8 mouse cellular contexts compared by ENCODE assay signal in genomic region chr3:95281216-95282126, GRCm38 (mm10). TPM values are rescaled to one million over a fixed set of nuclear protein-coding genes. Genes with fewer than 3 reads are reported as not detected.
DNase-seq lines count a peak whose midpoint lies in the region; ATAC-seq lines count a peak whose summit lies in the region.

TSS of gene Mindy1 (plus strand) at chr3:95281345.
TSS of gene Prune1 (minus strand) at chr3:95282076.

- peak; percentile 98 for DNase-seq in T-cell, adult 2 months (ENCODE audit: low spot score)
- DNase-seq in cerebellum, postnatal 36 days: peak; percentile 98 to 100
- DNase-seq in gastrocnemius, adult 18-20 months (ENCODE audit: low spot score): peak; percentile 99
- peak; percentile 98 to 99 for DNase-seq in left cerebral cortex, adult 18-20 months (ENCODE audit: low spot score in 2 of 2)
- DNase-seq in right cerebral cortex, adult 18-20 months: peak; percentile 99
- peak; percentile 95 for DNase-seq in urinary bladder, postnatal 10 days (ENCODE audit: low spot score)

- 0 out of 2 replicates have a peak, but pooled peaks cover 2% of the 10 kb centered on the region for H3K36me3 ChIP-seq in hindbrain, embryonic 16.5 days (ENCODE audit: control insufficient read depth, insufficient read depth, low read length)
- H3K36me3 ChIP-seq in macrophage (ENCODE audit: inconsistent target): no peaks in the 10 kb centered on the region

- WGBS in hindbrain, embryonic 16.5 days: under 1% methylated on average over 53 of the region's 53 CpGs
- under 1% methylated on average over 46 of the region's 53 CpGs for WGBS in macrophage (ENCODE audit: missing documents)

- peak within 1 kb of the TSS; percentile 91 for H3K9ac ChIP-seq in hindbrain, embryonic 16.5 days (ENCODE audit: low read depth, low read length)

- H3K4me3 ChIP-seq in hindbrain, embryonic 16.5 days (ENCODE audit: low read length): peak within 1 kb of the TSS; percentile 54
- peak within 1 kb of the TSS; percentile 91 for H3K4me3 ChIP-seq in macrophage (ENCODE audit: inconsistent target)

- peak within 1 kb of the TSS; percentile 95 for H3K27ac ChIP-seq in hindbrain, embryonic 16.5 days (ENCODE audit: low read depth, low read length)
- H3K27ac ChIP-seq in macrophage: peak within 1 kb of the TSS; percentile 96

- H3K4me2 ChIP-seq in hindbrain, embryonic 16.5 days (ENCODE audit: low read length): peak within 1 kb of the TSS; percentile 91

- H3K4me1 ChIP-seq in hindbrain, embryonic 16.5 days (ENCODE audit: control insufficient read depth, insufficient read depth, low read depth, low read length): peaks cover 18% of the 10 kb centered on the region

- peaks cover 86% of the 10 kb centered on the region for H3K79me2 ChIP-seq in macrophage (ENCODE audit: inconsistent target)

- H3K27me3 ChIP-seq in hindbrain, embryonic 16.5 days (replicated peaks; ENCODE audit: control insufficient read depth, insufficient read depth, low read length): no peaks in the 10 kb centered on the region

- H3K9me3 ChIP-seq in hindbrain, embryonic 16.5 days (ENCODE audit: control insufficient read depth, low read length): no peaks in the 10 kb centered on the region

- ATAC-seq in hindbrain, embryonic 16.5 days: peak; percentile 92

RNA-seq across cellular contexts. Expression of gene Mindy1, which starts in this region (rescaled TPM):
- total RNA-seq in gastrocnemius, adult 18-20 months (2021): 10 to 100 TPM; 29.7 to 30.6 TPM
- polyA plus RNA-seq in hindbrain, embryonic 16.5 days (2015; fragmentation: Nextera tagmentation; extraction: Ambion mirVana): 35.8 and 36.3 TPM in 2 replicates
- total RNA-seq in left cerebral cortex, adult 18-20 months (2021): 10 to 100 TPM; 17.0 to 19.7 TPM
- 100 to 1,000 TPM in 11 of 26 experiments, 10 to 100 TPM in 15; 23.9 to 384 (median 82.5) TPM for total RNA-seq in macrophage (2018; cell fraction: chromatin; rRNA removed)
- 100 to 1,000 TPM in 10 of 26 experiments, 10 to 100 TPM in 16; 32.1 to 137 (median 68.6) TPM for total RNA-seq in macrophage (2018; cell fraction: cytosol; rRNA removed)
- total RNA-seq in macrophage (2018; cell fraction: nucleus; rRNA removed): 100 to 1,000 TPM in 5 of 26 experiments, 10 to 100 TPM in 21; 27.8 to 201 (median 64.5) TPM
- polyA plus RNA-seq in macrophage (2018): 99.7 to 130 TPM (median 126 TPM) in 3 replicates

RNA-seq across cellular contexts. Expression of gene Prune1, which starts in this region (rescaled TPM):
- 10 to 100 TPM; 51.3 to 56.0 TPM for total RNA-seq in gastrocnemius, adult 18-20 months (2021)
- 77.6 and 79.9 TPM in 2 replicates for polyA plus RNA-seq in hindbrain, embryonic 16.5 days (2015; fragmentation: Nextera tagmentation; extraction: Ambion mirVana)
- 10 to 100 TPM; 24.3 to 24.4 TPM for total RNA-seq in left cerebral cortex, adult 18-20 months (2021)
- total RNA-seq in macrophage (2018; cell fraction: chromatin; rRNA removed): 10 to 100 TPM in 13 of 26 experiments, 1 to 10 TPM in 13; 2.4 to 36.5 (median 11.0) TPM
- 10 to 100 TPM in 21 of 26 experiments, 1 to 10 TPM in 5; 8.0 to 27.4 (median 13.0) TPM for total RNA-seq in macrophage (2018; cell fraction: cytosol; rRNA removed)
- total RNA-seq in macrophage (2018; cell fraction: nucleus; rRNA removed): 10 to 100 TPM in 16 of 26 experiments, 1 to 10 TPM in 10; 4.2 to 29.9 (median 11.3) TPM
- 16.7 to 27.9 TPM (median 19.2 TPM) in 3 replicates for polyA plus RNA-seq in macrophage (2018)

Comparison
In these comparisons a context has a peak if more than half of its experiments do, and no peak if none do; other contexts are left out.
1. Peak in every context shown above with its lines: DNase-seq, ATAC-seq, H3K4me3 ChIP-seq and H3K27ac ChIP-seq.